Mouse (Mus musculus): ENCODE results near the gene Ren1. TPM values are rescaled to one million over a fixed set of nuclear protein-coding genes. Genes with fewer than 3 reads are reported as not detected.

Gene Ren1
- not detected in 4 replicates for total RNA-seq (2023; ENCODE audit: inconsistent age)

DNA sequence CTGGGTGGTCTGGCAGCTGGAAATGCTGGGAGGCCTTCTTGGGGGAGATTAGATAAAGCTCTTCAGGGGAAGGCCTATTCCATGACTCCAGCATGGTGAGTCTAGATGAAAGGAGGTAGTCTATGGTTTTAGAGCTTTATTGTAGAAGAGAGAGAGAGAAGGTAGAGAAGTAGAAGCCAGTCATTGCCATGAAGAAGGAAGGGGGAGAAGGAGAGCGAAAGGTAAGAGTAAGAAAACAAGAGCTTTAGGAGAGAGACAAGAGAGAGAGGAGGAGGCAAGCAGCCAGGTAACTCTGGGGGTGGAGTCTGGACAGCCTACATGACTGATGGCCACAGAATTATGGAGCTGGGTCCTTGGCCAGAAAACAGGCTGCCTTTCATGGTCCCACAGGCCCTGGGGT, at the start of gene Ren1:
Gene Ren1 (plus strand): TSS at position 301 of the 400 bp plus-strand sequence.

DNA sequence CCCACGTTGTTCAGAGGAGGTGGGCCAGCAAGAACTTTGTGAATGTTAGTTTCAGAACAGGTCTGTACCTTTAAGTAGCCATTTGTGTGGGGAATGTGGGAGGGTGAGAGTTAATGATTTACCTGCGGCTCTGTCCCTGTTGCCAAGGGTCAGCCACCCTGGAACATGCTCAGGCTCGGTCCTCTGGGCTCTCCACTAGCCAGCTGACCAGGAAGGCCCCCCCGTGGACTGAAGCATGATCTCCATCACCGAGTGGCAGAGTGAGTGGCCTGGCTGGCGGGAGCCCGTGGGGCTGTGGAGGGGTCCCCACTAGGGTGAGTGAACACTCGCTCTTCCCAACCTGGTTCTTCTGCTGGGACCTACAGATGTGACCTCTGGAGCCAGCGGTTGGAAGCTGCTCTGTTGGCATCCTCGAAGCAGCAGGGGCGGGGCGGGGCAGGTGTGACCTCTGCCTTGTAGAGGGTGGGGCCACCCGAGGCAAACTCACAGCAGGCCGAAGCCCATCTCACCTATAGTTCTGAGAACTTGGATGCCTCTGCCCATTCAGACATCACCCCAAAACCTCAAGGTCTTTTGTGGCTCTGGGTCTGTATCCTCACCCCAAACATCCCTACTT, 40.5 kb upstream of the Ren1 start, which contains the start of gene Golt1a:
Gene Golt1a (plus strand): TSS at position 149 of the 616 bp plus-strand sequence.

DNA sequence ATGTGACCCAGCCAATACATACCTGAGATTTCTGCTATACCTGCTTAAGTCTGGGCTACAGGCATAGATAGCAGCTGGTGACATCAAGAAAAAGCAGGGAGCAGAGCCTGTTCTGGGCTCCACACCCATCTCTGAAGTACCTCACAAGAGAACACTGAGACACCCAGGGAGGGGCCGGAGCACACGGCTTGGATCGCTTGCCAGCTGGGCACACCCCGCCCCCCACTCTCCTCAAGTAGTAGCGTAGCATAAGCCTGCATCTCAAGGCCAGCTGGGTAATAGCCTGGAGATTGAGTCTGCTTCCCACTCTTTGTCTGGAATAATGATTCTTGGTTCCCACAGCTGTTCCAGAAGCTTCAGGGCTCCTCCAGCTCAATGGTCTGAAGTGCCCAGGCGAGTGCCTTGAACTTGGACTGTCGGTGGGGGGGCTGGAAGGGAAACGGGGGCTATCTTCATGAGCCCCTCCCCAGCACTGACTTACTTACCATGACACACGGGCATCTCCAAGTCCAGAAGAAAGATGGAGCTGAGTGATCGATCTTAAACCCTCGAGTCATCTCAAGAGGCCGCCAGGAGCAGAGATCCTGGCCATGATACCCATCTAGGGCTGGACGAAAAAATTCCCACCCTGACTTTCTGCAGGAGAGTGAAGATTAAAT, 28.9 kb upstream of the Ren1 start, which contains the start of gene Kiss1:
Gene Kiss1 (plus strand): TSS at position 609 of the 659 bp plus-strand sequence.

DNA sequence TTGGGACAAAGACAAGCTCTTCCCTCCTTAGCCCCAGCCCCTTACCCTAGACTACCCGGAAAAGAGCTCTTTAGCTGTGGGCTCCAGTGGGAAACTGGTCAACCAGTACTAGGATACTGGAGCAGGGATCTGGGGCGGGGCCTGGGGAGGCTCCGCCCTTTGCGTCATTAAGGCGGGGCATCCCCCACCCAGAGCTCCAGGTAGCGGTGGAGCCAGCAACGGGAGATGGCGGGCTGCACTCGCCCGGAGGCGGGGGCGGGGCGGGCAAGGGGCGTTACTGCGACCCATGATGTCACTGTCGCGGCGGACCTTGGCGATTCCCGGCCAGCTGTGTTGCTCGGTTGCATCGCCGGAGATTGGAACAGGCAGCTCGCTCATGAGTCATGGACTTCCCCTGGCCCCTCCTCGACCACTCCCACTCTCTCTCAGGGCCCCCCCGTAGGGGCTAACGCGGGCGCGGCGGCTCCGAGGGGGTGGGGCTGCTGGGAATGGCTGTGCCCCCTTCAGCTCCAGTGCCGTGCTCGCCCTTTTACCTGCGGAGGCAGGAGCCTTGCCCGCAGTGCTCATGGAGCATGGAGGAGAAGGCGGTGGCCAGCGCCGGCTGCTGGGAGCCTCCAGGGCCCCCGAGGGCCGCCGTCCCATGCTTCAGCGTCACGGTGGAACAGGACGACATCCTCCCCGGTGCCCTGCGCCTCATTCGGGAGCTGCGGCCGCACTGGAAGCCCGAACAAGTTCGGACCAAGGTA, 13.1 kb downstream of the Ren1 start, which contains the start of gene Etnk2:
Gene Etnk2 (plus strand): TSS at position 297 of the 746 bp plus-strand sequence.

Other genes with a start within 250 kb of the Ren1 start
- 89.9 to 92.8 TPM (median 91.3 TPM) in 4 replicates for gene Ppp1r15b, start 219.4 kb upstream of the Ren1 start, total RNA-seq (2023; ENCODE audit: inconsistent age)
- 3.5 to 6.4 TPM (median 3.9 TPM) in 4 replicates for gene Plekha6, start 186.3 kb upstream of the Ren1 start, total RNA-seq (2023; ENCODE audit: inconsistent age)
- not detected in 4 replicates for gene Golt1a, start 40.7 kb upstream of the Ren1 start, total RNA-seq (2023; ENCODE audit: inconsistent age)
- gene Kiss1, start 28.6 kb upstream of the Ren1 start, total RNA-seq (2023; ENCODE audit: inconsistent age), result not detected in 4 replicates
- 0.83 TPM in 1 of 4 replicates, not detected in the others for gene Etnk2, start 13.1 kb downstream of the Ren1 start, total RNA-seq (2023; ENCODE audit: inconsistent age)
- gene Sox13, start 73.9 kb downstream of the Ren1 start, total RNA-seq (2023; ENCODE audit: inconsistent age), result 0.69 to 1.8 TPM (median 1.0 TPM) in 4 replicates

Measured in B cell, adult (primary cell).